Mouse (Mus musculus) heart, postnatal 10 days (tissue): Measurements from ENCODE around the gene Dhx32. TPM values are rescaled to one million over a fixed set of nuclear protein-coding genes. Genes with fewer than 3 reads are reported as not detected.

Source experiments
- DNase-seq, 2 experiments: peaks; one replicate each; pipeline ENCODE4 v3.0.0; 2021
- intact Hi-C: fragments of 180-260 bp; cut with DNase I; formaldehyde crosslinking; loops from one replicate; pipeline ENCODE4 v1.15.1; 2025
- total RNA-seq, 2 experiments: library from RNA; stranded (reverse); gene quantifications; 2 replicates each; pipeline ENCODE4 v1.2.3; 2021

The Dhx32 gene
- total RNA-seq, 2 experiments from 2014 or later, result 41.7 to 44.0 TPM

- intact Hi-C loops, result loop anchor here (2.0 kb wide), 1 partner anchor 67 kb away; the partner anchor contains the start of gene Bccip
- peak in 1 of 2 experiments; percentile 59 for DNase-seq
Measured at GRCm38 (mm10) chr7:133775796-133776625, 6.5 kb downstream of the Dhx32 start.

DNA sequence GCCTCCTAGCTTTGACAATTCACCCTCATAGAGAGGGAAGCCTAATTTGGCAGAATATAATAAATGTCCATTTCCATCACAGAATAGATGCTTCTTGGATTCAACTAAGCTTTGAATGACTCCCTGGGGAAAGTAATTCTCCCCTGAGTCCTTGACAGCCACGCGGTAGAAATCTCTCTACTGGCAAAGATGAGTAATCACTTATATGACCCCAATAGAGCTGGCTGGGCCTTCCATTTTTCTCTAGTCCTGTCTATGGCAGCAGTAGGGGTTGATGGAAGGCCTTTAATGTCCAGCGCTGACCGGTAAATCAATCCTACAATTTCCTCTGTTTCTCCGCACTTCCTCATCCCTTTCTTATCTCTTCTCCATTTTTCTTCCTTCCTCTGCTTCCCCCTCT, 7.3 kb downstream of the Dhx32 start:
- DNase-seq, result no peak
- intact Hi-C loops, result no loop called here

DNA sequence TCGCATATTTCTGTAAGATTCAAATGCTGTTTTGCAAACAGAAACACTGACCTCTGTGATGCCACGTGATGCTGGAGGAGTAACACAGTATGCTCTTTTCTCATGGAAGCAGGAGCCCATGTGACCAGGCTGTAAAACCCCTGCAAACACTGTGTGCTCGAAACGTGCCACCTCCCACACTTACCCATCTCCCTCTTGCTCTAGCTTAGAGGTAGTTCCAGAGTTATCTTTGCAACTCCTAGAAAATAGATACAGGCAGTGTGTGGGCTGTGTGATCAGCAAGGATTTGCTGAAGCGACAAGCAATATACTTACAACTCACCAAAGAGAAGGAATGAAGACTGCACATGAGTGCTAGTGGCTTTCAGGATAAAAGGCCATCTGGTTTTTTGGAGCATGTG, 14.0 kb downstream of the Dhx32 start:
- intact Hi-C loops, result no loop called here
- no peak for DNase-seq

DNA sequence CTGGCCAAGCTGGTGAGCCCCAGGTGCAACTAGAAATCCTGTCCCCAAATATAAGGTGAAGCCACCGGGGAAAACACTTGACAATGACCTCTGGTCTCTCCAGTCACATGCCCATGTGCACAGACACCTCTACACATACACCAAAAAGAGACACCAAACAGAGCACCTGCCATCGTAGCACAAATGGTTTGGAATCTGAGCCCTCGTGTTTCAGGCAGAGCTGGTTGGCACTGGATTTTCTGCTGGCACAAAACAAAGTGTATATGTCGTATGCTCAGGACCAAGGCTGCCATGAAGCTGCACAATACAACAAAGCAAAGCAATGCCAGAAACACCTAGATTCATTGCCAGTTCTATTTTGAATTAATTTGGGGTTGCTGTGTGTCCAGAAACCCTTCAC, 14.5 kb downstream of the Dhx32 start:
- no peak for DNase-seq
- intact Hi-C loops, result no loop called here

DNA sequence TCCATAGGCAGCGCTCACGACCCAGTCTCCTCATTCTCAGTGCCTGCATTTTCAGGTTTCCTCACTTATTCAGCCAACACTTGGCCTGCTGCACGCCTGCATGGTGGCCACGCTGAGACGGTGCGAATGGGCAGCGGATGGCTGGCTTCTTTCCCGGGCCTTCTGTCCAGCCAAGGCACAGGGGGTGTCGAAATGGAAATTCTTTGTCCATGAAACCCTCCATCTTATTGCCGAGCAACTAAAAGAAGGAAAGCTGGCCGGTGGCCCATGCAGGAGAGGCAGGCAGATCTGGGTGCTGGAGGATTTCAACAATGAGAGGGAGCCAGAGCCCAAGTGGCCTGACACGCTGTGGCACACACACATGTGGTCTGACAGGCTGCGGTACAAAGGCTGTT, 16.7 kb downstream of the Dhx32 start:
- intact Hi-C loops, result no loop called here
- peak; percentile 82 to 84 for DNase-seq

GRCm38 (mm10) chr7:133765240-133765848, 17.2 kb downstream of the Dhx32 start:
- intact Hi-C loops, result no loop called here
- DNase-seq, result no peak

- no peak for DNase-seq
- intact Hi-C loops, result no loop called here
Measured at GRCm38 (mm10) chr7:133764425-133764824, 18.1 kb downstream of the Dhx32 start.

DNA sequence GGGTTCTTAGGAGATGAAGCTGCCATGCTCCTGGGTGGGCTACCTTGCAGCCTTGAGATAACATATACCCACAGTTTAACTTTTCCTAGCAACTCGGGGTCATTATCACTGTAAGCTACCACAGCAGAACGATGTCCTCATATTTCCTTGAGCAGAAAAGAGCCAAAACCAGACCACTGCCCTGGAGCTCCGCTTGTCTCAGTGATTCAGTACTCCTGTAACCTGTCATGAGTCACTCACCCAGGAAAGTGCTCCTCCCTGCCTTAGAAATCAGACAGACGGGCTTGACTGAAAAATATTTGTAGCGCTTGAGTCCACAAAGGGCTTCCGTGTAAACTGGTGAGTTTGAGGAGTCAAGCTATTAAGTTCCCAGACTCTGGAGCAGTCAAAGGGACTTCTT, 19.8 kb downstream of the Dhx32 start:
- DNase-seq, result no peak
- intact Hi-C loops, result no loop called here

DNA sequence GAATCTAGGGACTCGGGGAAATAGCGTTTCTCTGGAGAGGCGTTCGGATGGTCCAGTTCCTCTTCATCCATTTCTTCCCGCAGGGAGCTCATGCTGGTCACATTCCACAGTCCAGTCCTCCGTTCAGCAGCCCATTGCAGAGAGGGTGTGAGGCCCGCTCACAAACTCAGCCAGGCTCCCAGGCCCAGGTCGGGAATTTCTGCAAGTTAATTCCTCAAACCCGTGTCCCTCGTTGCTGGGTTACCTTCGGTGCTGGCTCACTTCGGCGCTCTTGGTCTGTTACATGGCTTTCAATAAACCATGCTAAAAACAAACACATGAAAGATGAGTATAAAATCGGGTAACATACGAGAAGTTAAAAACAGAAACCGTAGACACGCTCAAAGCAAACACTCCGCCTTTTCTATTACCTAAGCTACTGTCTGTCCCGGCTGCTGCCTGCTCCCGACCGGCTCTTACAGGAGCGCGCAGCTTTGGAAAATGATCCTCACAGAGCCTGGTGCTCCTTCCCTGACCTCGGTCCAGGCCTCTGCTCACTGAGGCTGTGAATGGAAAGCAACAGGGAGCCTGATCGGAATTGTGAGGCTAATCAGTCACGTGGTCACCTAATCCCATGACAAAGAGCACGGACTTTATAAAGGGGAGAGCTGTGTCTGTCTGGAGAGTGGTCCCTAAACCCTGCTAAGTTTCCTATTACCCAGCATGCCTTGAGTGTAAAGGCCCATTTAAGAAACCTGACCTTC, 22.7 kb downstream of the Dhx32 start:
- no peak for DNase-seq
- intact Hi-C loops, result no loop called here

GRCm38 (mm10) chr7:133758716-133759115, 23.8 kb downstream of the Dhx32 start:
- DNase-seq, result no peak
- intact Hi-C loops, result no loop called here

- intact Hi-C loops, result no loop called here
- DNase-seq, result no peak
Measured at GRCm38 (mm10) chr7:133757961-133758455, 24.5 kb downstream of the Dhx32 start.

GRCm38 (mm10) chr7:133751163-133751562, 31.4 kb downstream of the Dhx32 start:
- intact Hi-C loops, result no loop called here

GRCm38 (mm10) chr7:133750666-133751065, 31.9 kb downstream of the Dhx32 start:
- intact Hi-C loops, result no loop called here
- DNase-seq, result peak in 1 of 2 experiments; percentile 42

More at GRCm38 (mm10) chr7:133751163-133751562, 31.4 kb downstream of the Dhx32 start:
- no peak for DNase-seq

GRCm38 (mm10) chr7:133748753-133749152, 33.8 kb downstream of the Dhx32 start:
- DNase-seq, result no peak
- intact Hi-C loops, result no loop called here

DNA sequence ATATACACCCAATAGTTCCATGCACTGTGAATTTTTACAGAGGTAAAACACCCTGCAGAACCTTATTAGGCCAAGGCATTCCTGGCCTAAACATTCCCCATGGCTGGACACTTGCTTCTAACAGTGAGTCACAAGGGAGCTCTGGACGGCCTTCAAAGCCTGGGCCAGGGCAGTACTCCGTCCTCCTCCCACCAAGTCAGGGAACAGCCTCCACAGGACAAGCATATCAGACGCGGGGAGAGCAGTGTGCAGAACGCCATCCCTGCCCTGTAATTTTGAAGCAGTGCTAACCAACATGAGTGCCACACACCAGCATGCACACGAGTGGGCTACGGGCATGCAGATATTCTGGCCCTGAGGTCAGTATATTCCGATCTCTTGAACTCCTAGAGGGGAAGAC, 35.2 kb downstream of the Dhx32 start:
- peak; percentile 48 to 63 for DNase-seq
- intact Hi-C loops, result loop anchor here (2.0 kb wide), 1 partner anchor 17 kb away; no protein-coding TSS in a partner anchor

DNA sequence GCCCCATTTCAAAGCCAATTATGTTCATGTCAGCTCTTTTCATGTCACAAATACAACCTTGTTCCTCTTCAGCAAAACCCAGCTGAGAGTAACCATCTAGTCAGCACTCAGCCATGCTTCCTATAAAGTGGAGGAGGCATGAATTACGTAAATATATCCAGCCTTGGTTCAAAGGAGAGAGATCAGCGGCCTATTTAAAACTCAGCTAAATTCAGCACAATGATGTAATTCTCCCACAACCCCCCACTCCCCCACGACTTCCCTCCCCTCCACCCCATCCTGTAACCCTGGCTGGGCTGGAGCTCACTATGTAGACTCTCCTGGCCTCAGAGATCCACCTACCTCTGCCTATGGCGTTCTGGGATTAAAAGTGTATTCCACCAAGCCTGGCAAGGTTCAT, 37.8 kb downstream of the Dhx32 start:
- DNase-seq, result peak in 1 of 2 experiments; percentile 53
- intact Hi-C loops, result no loop called here

DNA sequence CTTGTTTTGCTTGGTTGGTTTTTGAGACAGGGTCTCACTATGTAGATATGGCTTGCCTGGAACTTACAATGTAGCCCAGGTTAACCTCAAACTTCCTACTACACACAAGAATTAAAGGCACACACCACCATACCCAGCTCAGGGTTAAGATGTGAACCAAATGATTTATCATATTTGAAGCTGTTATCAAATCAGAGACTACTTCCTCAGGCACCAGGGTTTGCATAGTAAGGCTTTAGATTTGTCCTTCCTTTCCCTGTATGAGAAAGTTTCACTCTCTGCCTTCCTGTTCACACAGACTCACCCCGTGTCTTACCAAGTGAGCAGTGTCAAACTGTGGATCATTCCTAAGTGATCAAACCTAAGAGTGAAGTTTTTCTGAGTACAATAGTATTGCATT, 38.3 kb downstream of the Dhx32 start:
- DNase-seq, result no peak
- intact Hi-C loops, result no loop called here

DNA sequence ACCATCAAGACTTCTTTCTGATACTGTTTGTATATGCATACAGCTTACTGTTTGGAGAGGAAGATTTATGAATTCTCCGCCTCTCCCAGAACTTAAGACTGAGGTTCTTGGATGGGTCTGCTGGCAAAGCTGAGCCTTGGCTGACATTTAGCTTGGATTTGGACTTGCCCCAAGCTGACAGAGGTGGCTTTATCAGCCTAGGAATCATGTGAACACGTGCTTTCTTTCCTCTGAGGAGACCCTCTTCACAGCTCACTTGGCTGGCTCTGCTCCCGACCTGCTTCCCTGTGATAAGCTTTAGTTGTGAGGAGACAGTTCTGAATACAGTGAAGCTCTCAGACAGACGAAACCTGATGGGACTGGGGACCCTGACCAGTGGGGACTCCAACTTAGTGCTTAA, 38.9 kb downstream of the Dhx32 start:
- no peak for DNase-seq
- intact Hi-C loops, result no loop called here

DNA sequence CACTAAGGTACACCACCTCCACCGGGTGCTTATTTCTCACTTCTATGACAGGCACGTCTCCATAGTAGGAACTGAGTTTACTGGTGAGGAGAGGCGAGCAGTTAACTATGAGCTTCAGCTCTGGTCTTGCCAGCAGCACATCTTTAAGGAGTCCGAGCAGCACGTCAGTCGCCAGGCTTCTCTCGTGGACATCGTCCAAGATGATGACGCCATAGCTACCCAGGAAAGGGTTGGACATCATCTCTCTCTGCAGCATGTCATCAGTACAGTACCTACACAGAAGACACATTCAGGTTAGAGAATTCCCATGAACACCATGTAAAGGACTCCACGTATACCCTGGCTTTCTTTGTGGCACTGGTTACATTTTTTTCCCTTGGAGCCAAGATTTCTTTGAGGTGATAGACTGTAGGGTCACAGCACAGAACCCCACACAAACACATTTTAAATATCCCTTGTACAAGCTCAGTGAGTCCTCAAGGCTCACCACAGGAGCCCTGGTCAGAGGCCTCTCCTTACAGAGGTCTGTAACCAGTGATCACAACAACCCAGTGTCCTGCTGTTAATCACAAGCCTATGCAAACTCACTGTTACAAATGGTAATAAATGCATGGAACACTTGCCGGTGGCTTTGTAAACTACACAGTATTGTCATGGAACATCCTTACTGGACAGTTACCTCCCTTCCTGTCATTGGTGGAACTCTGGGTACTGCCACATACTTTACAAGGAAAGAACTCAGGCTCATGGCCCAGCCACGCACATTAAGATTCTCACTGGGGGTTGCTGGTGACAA, 39.8 kb downstream of the Dhx32 start:
- no peak for DNase-seq
- intact Hi-C loops, result no loop called here

DNA sequence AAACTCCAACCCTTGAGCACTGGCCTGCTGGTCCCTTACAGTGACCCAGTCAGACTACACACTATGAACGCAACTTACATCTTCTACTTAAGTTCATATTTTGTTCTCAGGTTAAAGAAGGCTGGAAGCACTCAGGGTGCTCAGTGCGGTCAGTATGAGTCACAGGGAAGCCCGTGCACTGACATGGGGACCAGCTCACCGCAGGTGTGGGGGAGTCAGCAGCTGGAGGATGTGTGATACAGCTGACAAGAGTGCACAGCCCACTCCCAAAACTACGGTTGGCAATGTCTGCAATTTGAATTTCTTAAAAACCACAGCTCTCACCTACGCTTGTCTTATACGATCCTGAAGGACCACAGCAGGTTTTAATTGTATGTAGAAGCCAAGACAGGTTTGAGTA, 42.0 kb downstream of the Dhx32 start:
- no peak for DNase-seq
- intact Hi-C loops, result no loop called here
